Mouse (Mus musculus): Measurements from ENCODE around the gene Elf2. TPM values are rescaled to one million over a fixed set of nuclear protein-coding genes. Genes with fewer than 3 reads are reported as not detected.
A peak's percentile ranks its signal among the peaks of the same experiment; 100 is the strongest.

Gene Elf2
- polyA plus RNA-seq, 1 experiment = 39.1 TPM

- no peak for DNase-seq
- TF ChIP-seq CTCF (IDR thresholded peaks at IDR 0.05; ENCODE audit: borderline replicate concordance, insufficient read depth, low read depth, low read length) (no peak), POLR2A (IDR thresholded peaks at IDR 0.05; ENCODE audit: borderline replicate concordance, insufficient read depth, low read length) (no peak)
- Histone ChIP-seq H3K27me3 (ENCODE audit: control insufficient read depth, insufficient read depth, low read length) (no peaks in the 10 kb centered on the region), H3K4me1 (ENCODE audit: control insufficient read depth, insufficient read depth, low read length) (no peaks in the 10 kb centered on the region), H3K4me3 (replicated peaks; ENCODE audit: insufficient read depth, low read depth, low read length) (no peak overlapping the region), H3K27ac (ENCODE audit: insufficient read depth, low read length) (no peak overlapping the region)
- 94% methylated on average over 6 of the region's 6 CpGs for WGBS
These were observed 91.9 kb downstream of the Elf2 start for GRCm38 (mm10) chr3:51248600-51248999.

- H3K4me1 ChIP-seq (ENCODE audit: control insufficient read depth, insufficient read depth, low read length) = no peaks in the 10 kb centered on the region
- no peak overlapping the region for H3K27ac ChIP-seq (ENCODE audit: insufficient read depth, low read length)
- H3K4me3 ChIP-seq (replicated peaks; ENCODE audit: insufficient read depth, low read depth, low read length) = no peak overlapping the region
- no peak for TF ChIP-seq CTCF (IDR thresholded peaks at IDR 0.05; ENCODE audit: borderline replicate concordance, insufficient read depth, low read depth, low read length)
- TF ChIP-seq POLR2A (IDR thresholded peaks at IDR 0.05; ENCODE audit: borderline replicate concordance, insufficient read depth, low read length) = no peak
- no peaks in the 10 kb centered on the region for H3K27me3 ChIP-seq (ENCODE audit: control insufficient read depth, insufficient read depth, low read length)
- 74% methylated on average over 16 of the region's 16 CpGs for WGBS
- DNase-seq = no peak
These were observed 92.8 kb downstream of the Elf2 start for GRCm38 (mm10) chr3:51247704-51248103.

- Histone ChIP-seq H3K4me1 (ENCODE audit: control insufficient read depth, insufficient read depth, low read length) (no peaks in the 10 kb centered on the region; the same call in 1 of the 2 replicates), H3K27ac (ENCODE audit: insufficient read depth, low read length) (no peak overlapping the region), H3K4me3 (replicated peaks; ENCODE audit: insufficient read depth, low read depth, low read length) (no peak overlapping the region), H3K27me3 (ENCODE audit: control insufficient read depth, insufficient read depth, low read length) (no peaks in the 10 kb centered on the region)
- TF ChIP-seq CTCF (IDR thresholded peaks at IDR 0.05; ENCODE audit: borderline replicate concordance, insufficient read depth, low read depth, low read length) (no peak), POLR2A (IDR thresholded peaks at IDR 0.05; ENCODE audit: borderline replicate concordance, insufficient read depth, low read length) (no peak)
- 94% methylated on average over 3 of the region's 3 CpGs for WGBS
- DNase-seq = no peak
These were observed 100.9 kb downstream of the Elf2 start for GRCm38 (mm10) chr3:51239541-51239940.

- WGBS = 71% methylated on average over 7 of the region's 7 CpGs
- Histone ChIP-seq H3K27me3 (ENCODE audit: control insufficient read depth, insufficient read depth, low read length) (no peaks in the 10 kb centered on the region), H3K4me1 (ENCODE audit: control insufficient read depth, insufficient read depth, low read length) (no peaks in the 10 kb centered on the region; the same call in 1 of the 2 replicates), H3K4me3 (replicated peaks; ENCODE audit: insufficient read depth, low read depth, low read length) (no peak overlapping the region), H3K27ac (ENCODE audit: insufficient read depth, low read length) (no peak overlapping the region)
- no peak for DNase-seq
- no peak for TF ChIP-seq POLR2A (IDR thresholded peaks at IDR 0.05; ENCODE audit: borderline replicate concordance, insufficient read depth, low read length)
- TF ChIP-seq CTCF (IDR thresholded peaks at IDR 0.05; ENCODE audit: borderline replicate concordance, insufficient read depth, low read depth, low read length) = no peak
These were observed 101.9 kb downstream of the Elf2 start for GRCm38 (mm10) chr3:51238515-51238914.

- H3K4me1 ChIP-seq (ENCODE audit: control insufficient read depth, insufficient read depth, low read length) = no peaks in the 10 kb centered on the region; the same call in 1 of the 2 replicates
- DNase-seq = no peak
- 35% methylated on average over 5 of the region's 5 CpGs for WGBS
- no peak overlapping the region for H3K4me3 ChIP-seq (replicated peaks; ENCODE audit: insufficient read depth, low read depth, low read length)
- H3K27ac ChIP-seq (ENCODE audit: insufficient read depth, low read length) = no peak overlapping the region
- H3K27me3 ChIP-seq (ENCODE audit: control insufficient read depth, insufficient read depth, low read length) = no peaks in the 10 kb centered on the region
- TF ChIP-seq POLR2A (IDR thresholded peaks at IDR 0.05; ENCODE audit: borderline replicate concordance, insufficient read depth, low read length) = no peak
- TF ChIP-seq CTCF (IDR thresholded peaks at IDR 0.05; ENCODE audit: borderline replicate concordance, insufficient read depth, low read depth, low read length) = no peak
These were observed 105.8 kb downstream of the Elf2 start for GRCm38 (mm10) chr3:51234752-51235055.

- no peak overlapping the region for H3K4me3 ChIP-seq (replicated peaks; ENCODE audit: insufficient read depth, low read depth, low read length)
- WGBS = 43% methylated on average over 13 of the region's 13 CpGs
- DNase-seq = peak; percentile 79 to 84
- no peak for TF ChIP-seq POLR2A (IDR thresholded peaks at IDR 0.05; ENCODE audit: borderline replicate concordance, insufficient read depth, low read length)
- peak; percentile 97 for TF ChIP-seq CTCF (IDR thresholded peaks at IDR 0.05; ENCODE audit: borderline replicate concordance, insufficient read depth, low read depth, low read length)
- H3K27ac ChIP-seq (ENCODE audit: insufficient read depth, low read length) = no peak overlapping the region
- no peaks in the 10 kb centered on the region; the same call in 1 of the 2 replicates for H3K4me1 ChIP-seq (ENCODE audit: control insufficient read depth, insufficient read depth, low read length)
- no peaks in the 10 kb centered on the region for H3K27me3 ChIP-seq (ENCODE audit: control insufficient read depth, insufficient read depth, low read length)
These were observed 106.3 kb downstream of the Elf2 start for GRCm38 (mm10) chr3:51233918-51234751.

GRCm38 (mm10) chr3:51233474-51233873 lies 107.0 kb downstream of the Elf2 start:
- Histone ChIP-seq H3K4me1 (ENCODE audit: control insufficient read depth, insufficient read depth, low read length) (no peaks in the 10 kb centered on the region; the same call in 1 of the 2 replicates), H3K27me3 (ENCODE audit: control insufficient read depth, insufficient read depth, low read length) (no peaks in the 10 kb centered on the region), H3K27ac (ENCODE audit: insufficient read depth, low read length) (no peak overlapping the region), H3K4me3 (replicated peaks; ENCODE audit: insufficient read depth, low read depth, low read length) (no peak overlapping the region)
- no peak for DNase-seq
- TF ChIP-seq POLR2A (IDR thresholded peaks at IDR 0.05; ENCODE audit: borderline replicate concordance, insufficient read depth, low read length) = no peak
- TF ChIP-seq CTCF (IDR thresholded peaks at IDR 0.05; ENCODE audit: borderline replicate concordance, insufficient read depth, low read depth, low read length) = no peak
- WGBS = 79% methylated on average over 5 of the region's 5 CpGs
